Mouse (Mus musculus) embryonic facial prominence, embryonic 10.5 days (tissue): ENCODE data around the gene Gm47969. TPM values are rescaled to one million over a fixed set of nuclear protein-coding genes. Genes with fewer than 3 reads are reported as not detected.
A peak's percentile ranks its signal among the peaks of the same experiment; 100 is the strongest.

Source experiments
- DNase-seq: peaks from one replicate; pipeline ENCODE4 v3.0.0-alpha.2; 2017; ENCODE audit warnings: low spot score
- H3K27ac ChIP-seq: fragments of 300-500 bp; sonication (generic); replicated peaks from 2 replicates; pipeline ENCODE4 v1.5.1; 2016; ENCODE audit warnings: mild to moderate bottlenecking
- H3K27me3 ChIP-seq: fragments of 300-500 bp; sonication (generic); replicated peaks from 2 replicates; pipeline ENCODE4 v1.6.1; 2016; ENCODE audit warnings: low read depth, mild to moderate bottlenecking; ENCODE audit not compliant: poor library complexity, severe bottlenecking
- H3K36me3 ChIP-seq: fragments of 300-500 bp; sonication (generic); replicated peaks from 2 replicates; pipeline ENCODE4 v1.6.1; 2016; ENCODE audit warnings: mild to moderate bottlenecking, moderate library complexity
- H3K4me1 ChIP-seq: fragments of 300-500 bp; sonication (generic); 2 replicates; pipeline ENCODE4 v1.6.1; 2016
- H3K4me3 ChIP-seq: fragments of 300-500 bp; sonication (generic); 2 replicates; pipeline ENCODE4 v1.5.1; 2016; ENCODE audit warnings: mild to moderate bottlenecking, moderate library complexity
- H3K9me3 ChIP-seq: fragments of 300-500 bp; sonication (generic); 2 replicates; pipeline ENCODE4 v1.6.1; 2016; ENCODE audit warnings: mild to moderate bottlenecking
- WGBS: fragments of 180-500 bp; shearing (Covaris S2); methylation state at CpG from one replicate; pipeline ENCODE4 v1.1.7; 2016; 5-methylcytosine and 5-hydroxymethylcytosine counted together
- polyA plus RNA-seq: library from polyadenylated mRNA; unstranded; fragments of >200 nt; fragmentation: Nextera tagmentation; extraction: Ambion mirVana; gene quantifications from 2 replicates; pipeline ENCODE4 v1.2.1, GENCODE M21; 2016

Gene Gm47969
- polyA plus RNA-seq, 1 experiment from 2014 or later, result not detected

DNA sequence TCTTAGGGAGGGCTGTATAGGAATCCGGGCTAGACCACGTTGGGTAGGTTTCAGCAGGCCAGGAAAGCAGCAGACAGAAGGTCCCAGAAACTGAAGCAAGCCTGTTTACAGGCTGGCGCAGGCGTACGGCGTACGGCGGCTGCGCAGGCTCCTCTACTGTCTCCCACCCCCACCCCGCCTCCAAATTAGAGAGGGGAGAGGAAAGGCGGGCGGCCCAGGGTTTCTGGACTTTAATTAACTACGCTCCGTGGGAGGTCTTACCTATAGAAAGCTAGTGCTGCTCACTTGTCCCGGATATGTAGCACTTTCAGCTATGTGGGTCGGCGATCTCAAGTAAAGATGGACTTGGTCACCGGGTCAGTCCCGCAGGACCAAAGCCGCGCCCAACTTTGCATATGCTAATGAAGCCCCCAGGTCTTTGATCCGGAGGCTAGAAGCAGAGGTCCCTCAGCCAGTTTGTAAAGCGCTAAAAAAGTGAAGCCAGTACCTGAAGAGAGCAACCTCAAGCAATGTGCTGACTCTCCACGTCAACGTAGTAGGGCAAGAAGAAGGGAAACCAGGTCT lies 6.5 kb upstream of the Gm47969 start, which contains the start of gene Slc19a3:
TSS of gene Slc19a3 (minus strand) at position 340 of the 564 bp plus-strand sequence.
- under 1% methylated on average over 25 of the region's 25 CpGs for WGBS
- Histone ChIP-seq H3K4me1 (peaks cover 11% of the 10 kb centered on the region; the same call in 1 of the 2 replicates), H3K9me3 (no peaks in the 10 kb centered on the region), H3K27me3 (peaks cover 3% of the 10 kb centered on the region; the same call in 1 of the 2 replicates), H3K36me3 (no peaks in the 10 kb centered on the region), H3K27ac (peak within 1 kb of the TSS; percentile 58), H3K4me3 (peak within 1 kb of the TSS; percentile 59)
- DNase-seq, result peak; percentile 64

GRCm38 (mm10) chr1:83039080-83039479 lies 5.7 kb upstream of the Gm47969 start:
- H3K4me1 ChIP-seq, result peaks cover 11% of the 10 kb centered on the region; the same call in 1 of the 2 replicates
- H3K9me3 ChIP-seq, result no peaks in the 10 kb centered on the region
- DNase-seq, result no peak
- H3K4me3 ChIP-seq, result no peak overlapping the region
- H3K36me3 ChIP-seq, result no peaks in the 10 kb centered on the region
- peaks cover 3% of the 10 kb centered on the region; the same call in 1 of the 2 replicates for H3K27me3 ChIP-seq
- H3K27ac ChIP-seq, result no peak overlapping the region
- 78% methylated on average over 4 of the region's 4 CpGs for WGBS

GRCm38 (mm10) chr1:83042380-83042779 lies 2.4 kb upstream of the Gm47969 start, which contains the start of gene Krtap28-10:
Krtap28-10 (minus strand) TSS chr1:83042480.
- H3K27ac ChIP-seq, result no peak within 1 kb of the TSS
- H3K4me3 ChIP-seq, result no peak within 1 kb of the TSS
- peaks cover 11% of the 10 kb centered on the region; the same call in 1 of the 2 replicates for H3K4me1 ChIP-seq
- no peak for DNase-seq
- no peaks in the 10 kb centered on the region for H3K36me3 ChIP-seq
- peaks cover 5% of the 10 kb centered on the region for H3K27me3 ChIP-seq
- 86% methylated on average over 2 of the region's 2 CpGs for WGBS
- no peaks in the 10 kb centered on the region for H3K9me3 ChIP-seq

DNA sequence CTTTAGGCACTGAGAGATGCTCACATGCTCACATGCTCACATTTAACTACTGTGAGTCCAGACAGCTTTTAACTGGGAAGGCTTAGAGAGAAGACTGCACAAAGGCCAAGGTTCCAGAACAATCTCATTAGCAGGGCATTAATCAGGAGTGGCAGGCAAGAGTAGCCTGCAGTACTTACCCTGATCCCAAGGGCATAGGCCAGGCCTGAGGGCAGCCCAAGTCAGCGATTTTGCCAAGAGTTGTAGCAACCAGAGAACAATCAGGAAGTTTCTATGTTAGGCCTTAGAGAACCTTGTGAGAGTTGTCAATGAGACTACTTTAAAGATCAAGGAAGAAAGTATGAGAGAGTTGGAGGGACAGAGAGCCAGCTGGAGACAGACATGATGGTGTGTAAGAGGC lies 13.7 kb downstream of the Gm47969 start:
- H3K4me1 ChIP-seq, result no peaks in the 10 kb centered on the region

GRCm38 (mm10) chr1:83059278-83059677 lies 14.5 kb downstream of the Gm47969 start, which contains the start of gene A030005K14Rik:
A030005K14Rik (minus strand) TSS chr1:83059378.
- no peaks in the 10 kb centered on the region for H3K36me3 ChIP-seq
- H3K27me3 ChIP-seq, result no peaks in the 10 kb centered on the region
- no peaks in the 10 kb centered on the region for H3K4me1 ChIP-seq
- H3K27ac ChIP-seq, result no peak within 1 kb of the TSS
- DNase-seq, result no peak
- H3K4me3 ChIP-seq, result no peak within 1 kb of the TSS
- no peaks in the 10 kb centered on the region for H3K9me3 ChIP-seq
- 90% methylated on average over 9 of the region's 9 CpGs for WGBS

More for the DNA sequence above, 13.7 kb downstream of the Gm47969 start:
- Histone ChIP-seq H3K27me3 (no peaks in the 10 kb centered on the region), H3K27ac (no peak overlapping the region), H3K9me3 (no peaks in the 10 kb centered on the region), H3K4me3 (no peak overlapping the region), H3K36me3 (no peaks in the 10 kb centered on the region)
- WGBS, result 56% methylated on average over 1 of the region's 1 CpGs
- DNase-seq, result no peak

GRCm38 (mm10) chr1:83060643-83061042 lies 15.9 kb downstream of the Gm47969 start, which contains the start of gene Krtap28-13:
Krtap28-13 (plus strand) TSS chr1:83060930.
- Histone ChIP-seq H3K27me3 (no peaks in the 10 kb centered on the region), H3K4me1 (no peaks in the 10 kb centered on the region), H3K9me3 (no peaks in the 10 kb centered on the region), H3K27ac (no peak within 1 kb of the TSS), H3K36me3 (no peaks in the 10 kb centered on the region), H3K4me3 (no peak within 1 kb of the TSS)
- WGBS, result 87% methylated on average over 4 of the region's 4 CpGs
- no peak for DNase-seq

DNA sequence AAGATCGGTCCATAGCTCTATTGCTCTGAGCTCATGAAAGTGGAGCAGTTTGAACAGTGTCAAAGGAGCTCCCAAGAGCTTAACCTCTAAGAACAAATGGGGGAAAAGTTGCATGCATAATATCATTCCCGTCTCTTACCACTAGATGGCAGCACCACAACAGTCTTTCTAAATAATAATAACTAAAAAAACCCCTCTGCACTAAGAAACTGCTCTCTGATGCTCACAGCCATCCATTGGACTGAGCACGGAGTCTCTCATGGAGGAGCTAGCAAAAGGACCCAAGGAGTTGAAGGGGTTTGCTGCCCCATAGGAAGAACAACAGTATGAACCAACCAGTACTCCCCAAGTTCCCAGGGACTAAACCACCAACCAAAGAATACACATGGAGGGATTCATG lies 20.1 kb downstream of the Gm47969 start:
- DNase-seq, result peak; percentile 16
- H3K27ac ChIP-seq, result no peak overlapping the region
- 23% methylated on average over 3 of the region's 3 CpGs for WGBS
- no peaks in the 10 kb centered on the region for H3K4me1 ChIP-seq
- H3K9me3 ChIP-seq, result no peaks in the 10 kb centered on the region
- no peaks in the 10 kb centered on the region for H3K27me3 ChIP-seq
- no peak overlapping the region for H3K4me3 ChIP-seq
- H3K36me3 ChIP-seq, result no peaks in the 10 kb centered on the region

DNA sequence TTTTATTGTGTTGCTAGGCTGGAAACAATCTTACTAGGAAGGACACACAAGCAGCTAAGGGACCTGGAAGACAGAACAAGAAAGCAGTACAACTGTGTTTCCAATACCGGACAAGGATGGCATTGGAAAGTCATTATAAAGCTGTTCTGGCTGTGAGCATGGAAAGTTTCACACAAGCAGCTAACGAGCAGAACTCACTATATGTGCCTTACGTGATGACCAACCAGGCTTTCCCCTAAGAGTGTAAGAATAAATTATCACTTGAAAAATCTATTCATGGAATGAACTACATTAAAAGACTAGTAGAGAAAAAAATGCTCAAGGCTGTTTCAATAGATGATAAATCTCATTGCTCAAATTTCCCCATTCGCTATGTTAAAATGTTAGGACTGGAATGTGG lies 21.8 kb downstream of the Gm47969 start:
- 93% methylated on average over 4 of the region's 4 CpGs for WGBS
- Histone ChIP-seq H3K27me3 (no peaks in the 10 kb centered on the region), H3K4me1 (no peaks in the 10 kb centered on the region), H3K27ac (no peak overlapping the region), H3K4me3 (no peak overlapping the region), H3K36me3 (no peaks in the 10 kb centered on the region), H3K9me3 (no peaks in the 10 kb centered on the region)
- no peak for DNase-seq

DNA sequence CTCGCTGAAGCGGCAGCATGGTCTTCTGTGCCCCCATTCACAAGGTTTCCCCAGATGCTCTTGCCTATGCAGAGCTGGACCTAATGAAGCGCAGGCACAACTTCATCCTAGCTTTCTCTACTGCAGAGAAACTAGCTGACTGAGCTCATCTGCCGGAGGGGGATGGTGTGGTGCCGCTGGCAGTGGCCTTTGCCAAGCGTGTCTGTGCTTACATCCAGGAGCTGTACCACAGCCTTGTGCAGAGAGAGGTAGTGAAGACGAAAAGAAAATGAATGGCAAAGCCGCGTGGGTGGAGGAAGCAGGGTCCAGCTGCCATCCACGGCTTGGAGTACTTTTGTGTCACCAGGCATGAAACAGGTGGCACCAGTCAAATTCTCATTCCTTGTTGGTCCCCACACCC lies 22.5 kb downstream of the Gm47969 start:
- WGBS, result 90% methylated on average over 10 of the region's 10 CpGs

DNA sequence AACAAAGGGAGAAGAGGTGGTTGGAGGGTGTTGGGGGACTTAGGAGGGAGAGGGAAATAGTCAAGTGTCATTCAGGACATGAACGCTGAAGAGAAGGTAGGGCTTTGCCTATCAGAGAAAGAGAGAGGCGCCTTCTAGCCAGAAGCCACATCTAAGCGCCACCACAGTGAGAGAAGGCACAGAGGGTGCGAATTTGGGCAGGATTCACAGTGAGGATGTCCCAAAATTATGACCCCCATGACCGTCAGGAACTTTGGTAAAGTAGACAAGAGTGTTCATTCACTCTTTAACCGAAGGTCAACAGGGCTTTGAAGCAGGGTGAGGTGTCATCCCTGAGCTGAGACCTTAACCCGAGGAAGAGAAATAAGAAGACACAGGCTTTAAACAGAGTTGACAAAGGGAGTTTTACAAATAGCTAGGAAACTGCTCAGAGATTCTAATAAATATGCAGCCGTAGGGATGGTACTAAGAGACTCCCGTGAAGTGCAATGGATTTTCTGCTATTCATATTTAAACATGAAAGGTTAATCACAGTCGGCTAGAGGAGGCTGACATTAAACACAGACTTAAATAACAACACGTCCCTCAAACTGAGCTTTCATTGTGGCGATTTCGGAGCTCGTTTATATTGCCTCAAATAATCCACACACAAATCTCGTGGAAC lies 30.9 kb downstream of the Gm47969 start:
- H3K27me3 ChIP-seq, result no peaks in the 10 kb centered on the region
- no peaks in the 10 kb centered on the region for H3K9me3 ChIP-seq
- H3K36me3 ChIP-seq, result no peaks in the 10 kb centered on the region
- 46% methylated on average over 15 of the region's 15 CpGs for WGBS
- H3K27ac ChIP-seq, result no peak overlapping the region
- H3K4me1 ChIP-seq, result 0 out of 2 replicates have a peak, but pooled peaks cover 5% of the 10 kb centered on the region
- DNase-seq, result no peak
- peak overlapping the region; percentile 23; the same call in 1 of the 2 replicates for H3K4me3 ChIP-seq

More for the DNA sequence above, 22.5 kb downstream of the Gm47969 start:
- H3K4me1 ChIP-seq, result no peaks in the 10 kb centered on the region
- no peaks in the 10 kb centered on the region for H3K9me3 ChIP-seq
- H3K27me3 ChIP-seq, result no peaks in the 10 kb centered on the region
- DNase-seq, result no peak
- H3K36me3 ChIP-seq, result no peaks in the 10 kb centered on the region
- no peak overlapping the region for H3K4me3 ChIP-seq
- no peak overlapping the region for H3K27ac ChIP-seq

DNA sequence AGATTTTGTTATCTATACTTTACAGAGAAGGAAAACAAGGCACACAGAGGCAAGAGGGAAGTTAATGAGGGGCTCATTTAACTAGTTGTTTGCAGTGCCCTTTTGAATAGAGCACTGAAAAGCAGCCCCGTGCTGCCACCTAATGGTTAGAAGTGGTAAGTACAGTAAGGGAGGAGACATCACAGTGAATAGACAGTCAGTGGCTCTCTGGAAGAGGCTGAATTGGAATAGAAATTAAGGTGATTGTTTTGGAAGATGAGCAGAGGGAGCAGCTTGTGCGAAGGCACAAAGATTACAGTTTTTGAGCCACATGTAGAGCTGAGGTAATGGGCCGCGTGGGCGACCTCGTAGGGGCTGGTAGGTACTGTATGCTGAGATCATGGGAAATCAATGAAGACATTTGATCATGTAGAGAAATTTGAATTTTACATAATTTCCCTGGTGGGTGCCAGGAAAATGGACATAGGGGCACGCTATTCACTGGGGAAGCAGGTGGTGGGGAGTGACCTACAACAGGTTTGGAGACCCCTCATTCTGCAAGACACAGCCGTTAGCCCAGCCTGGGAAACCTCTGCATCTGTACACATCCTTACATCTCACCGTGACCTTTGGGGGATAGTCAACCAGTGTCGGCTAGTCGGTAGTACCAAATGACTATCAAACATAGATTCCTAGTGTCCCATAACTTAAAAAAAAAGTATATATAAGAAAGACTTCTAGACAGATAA lies 31.6 kb downstream of the Gm47969 start:
- no peaks in the 10 kb centered on the region for H3K9me3 ChIP-seq
- WGBS, result 46% methylated on average over 11 of the region's 11 CpGs

DNA sequence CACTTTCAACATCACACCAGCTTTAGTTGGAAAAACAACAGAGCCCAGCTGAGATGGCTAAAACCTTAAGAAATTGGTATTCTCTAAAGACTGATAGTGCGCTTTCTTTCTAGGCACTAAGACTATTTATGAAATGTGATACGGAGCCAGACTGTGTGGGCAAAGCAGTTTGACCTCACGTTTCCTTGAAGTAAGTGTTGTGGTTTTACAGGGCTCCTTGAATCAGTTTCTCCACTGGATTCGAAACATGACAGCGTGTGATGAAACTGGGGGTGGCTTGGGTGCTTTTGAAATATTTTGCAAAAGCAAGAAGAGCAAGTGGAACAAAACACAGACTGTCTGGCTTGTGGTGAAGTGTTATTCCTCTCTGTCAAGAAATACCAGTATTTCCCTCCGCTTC lies 32.3 kb downstream of the Gm47969 start:
- WGBS, result 74% methylated on average over 6 of the region's 6 CpGs

More for the DNA sequence above, 31.6 kb downstream of the Gm47969 start:
- DNase-seq, result peak; percentile 52
- Histone ChIP-seq H3K4me3 (peak overlapping the region; percentile 23; the same call in 1 of the 2 replicates), H3K4me1 (0 out of 2 replicates have a peak, but pooled peaks cover 5% of the 10 kb centered on the region), H3K36me3 (no peaks in the 10 kb centered on the region), H3K27ac (no peak overlapping the region), H3K27me3 (no peaks in the 10 kb centered on the region)

More for the DNA sequence above, 32.3 kb downstream of the Gm47969 start:
- no peak for DNase-seq
- Histone ChIP-seq H3K9me3 (no peaks in the 10 kb centered on the region), H3K27ac (no peak overlapping the region), H3K36me3 (no peaks in the 10 kb centered on the region), H3K27me3 (no peaks in the 10 kb centered on the region), H3K4me1 (0 out of 2 replicates have a peak, but pooled peaks cover 5% of the 10 kb centered on the region), H3K4me3 (no peak overlapping the region)
